Mouse (Mus musculus) testis, postnatal 14 days (tissue): ENCODE results near the gene Plpp6.

Source experiments
- DNase-seq: peaks from one replicate; pipeline ENCODE4 v3.0.0; 2021; ENCODE audit warnings: low spot score

Gene Plpp6

GRCm38 (mm10) chr19:28963842-28964551, at the start of gene Plpp6:
Gene Plpp6 (plus strand): TSS chr19:28963953.
- peak; percentile 76 for DNase-seq

DNA sequence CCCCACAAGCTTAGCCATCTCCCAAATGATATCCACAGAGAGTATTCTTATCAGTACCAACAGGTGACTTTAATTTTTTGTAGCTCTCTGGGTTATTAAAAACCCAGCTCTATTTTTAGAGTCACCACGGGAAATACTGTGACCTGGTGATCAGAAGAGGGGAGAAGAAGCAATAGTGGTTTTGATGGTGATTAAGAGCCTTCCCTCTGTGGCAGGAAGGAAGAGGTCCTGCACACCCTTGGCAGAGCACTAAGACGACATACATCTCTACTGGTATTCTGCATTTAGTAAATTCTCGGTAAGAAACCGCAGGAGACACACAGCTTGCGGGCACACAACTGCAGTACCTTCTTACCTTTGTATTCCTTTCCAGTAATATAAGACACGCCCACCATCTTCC, 49.2 kb upstream of the Plpp6 start:
- no peak for DNase-seq

DNA sequence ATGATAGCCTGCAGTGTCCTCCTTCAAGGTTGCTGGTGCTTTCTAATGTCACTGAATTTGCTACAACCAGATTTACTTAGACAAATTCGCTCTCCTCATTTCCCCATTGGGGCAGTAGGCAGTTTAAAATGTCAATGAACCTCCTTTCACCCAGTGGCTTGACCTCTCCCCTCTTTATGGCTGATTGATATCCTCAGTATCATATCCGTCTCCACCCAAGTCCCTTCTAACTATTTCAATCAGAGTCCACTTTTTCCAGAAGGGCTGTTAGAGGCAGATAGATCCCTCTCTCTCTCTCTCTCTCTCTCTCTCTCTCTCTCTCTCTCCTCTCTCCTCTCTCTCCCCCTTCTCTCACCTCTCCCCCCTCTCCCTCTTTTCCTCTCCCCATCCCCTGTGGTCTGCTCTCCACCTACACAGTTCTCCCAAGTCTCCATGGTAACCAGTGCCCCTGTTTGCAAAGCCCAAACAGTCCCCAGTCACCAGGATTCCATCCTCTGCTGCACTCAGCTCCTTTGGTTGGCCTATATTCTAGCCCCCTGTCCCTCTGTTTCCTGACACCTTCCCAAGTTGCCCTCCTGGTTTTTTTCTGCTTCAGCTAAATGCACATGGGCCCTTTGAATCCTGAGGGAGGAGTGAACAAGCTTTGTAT, 48.0 kb upstream of the Plpp6 start:
- no peak for DNase-seq

DNA sequence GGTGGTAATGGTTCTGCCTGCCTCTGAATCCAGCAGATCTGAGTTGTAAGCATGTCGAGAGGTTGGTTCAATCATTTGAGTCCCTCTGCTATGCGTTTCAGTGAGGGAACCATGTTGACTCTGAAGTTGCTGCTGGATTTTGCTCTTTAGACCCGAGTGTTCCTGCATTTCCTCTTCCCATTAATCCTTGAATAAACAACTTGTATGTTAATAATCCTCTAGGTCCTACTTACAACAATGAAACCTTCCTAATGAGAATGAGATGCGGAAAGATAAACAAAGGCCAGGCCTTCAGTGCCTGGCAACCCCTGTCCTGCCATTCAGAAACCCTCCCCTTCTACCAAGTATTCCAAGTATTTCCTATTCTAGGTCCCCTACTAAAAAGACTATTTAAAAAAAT, 47.3 kb upstream of the Plpp6 start:
- DNase-seq, result no peak

DNA sequence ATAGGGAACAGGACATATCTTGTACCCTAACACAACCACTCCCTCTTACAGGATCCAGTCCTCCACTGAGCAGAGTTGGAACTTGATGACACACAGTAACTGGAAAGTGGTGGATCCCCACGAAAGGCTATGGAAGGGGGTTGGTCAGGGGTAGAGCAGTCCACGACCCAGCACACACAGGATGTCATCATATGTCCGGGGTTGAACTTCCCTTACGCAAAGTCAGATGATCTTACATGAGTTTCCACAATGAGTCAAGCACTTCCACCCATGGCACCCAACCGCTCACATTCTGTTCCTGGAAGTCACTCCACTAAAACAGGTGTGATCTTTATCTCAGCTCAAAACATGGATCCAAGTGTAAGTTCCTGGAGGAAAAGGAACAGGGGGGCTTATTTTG, 45.9 kb upstream of the Plpp6 start:
- no peak for DNase-seq

DNA sequence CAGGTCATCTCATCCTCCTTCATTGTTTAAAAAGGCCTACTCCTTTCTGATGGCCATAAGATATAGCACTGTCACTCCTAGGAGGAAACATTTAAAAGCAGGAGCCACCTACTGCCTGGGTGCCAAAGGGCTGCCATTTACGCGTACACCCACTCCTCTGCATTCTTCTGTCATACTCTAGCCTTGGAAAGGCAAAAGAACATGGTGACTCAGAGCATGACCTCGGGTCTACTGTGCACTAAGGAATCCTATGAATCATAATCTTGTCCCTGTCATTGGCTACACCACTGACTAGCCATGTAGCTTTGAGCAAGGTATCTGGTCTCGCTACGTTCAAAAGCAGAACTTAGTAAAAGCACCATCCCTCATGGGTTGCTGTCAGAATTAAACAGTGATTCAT, 37.4 kb upstream of the Plpp6 start:
- no peak for DNase-seq

GRCm38 (mm10) chr19:28927396-28927795, 36.4 kb upstream of the Plpp6 start:
- DNase-seq, result no peak

DNA sequence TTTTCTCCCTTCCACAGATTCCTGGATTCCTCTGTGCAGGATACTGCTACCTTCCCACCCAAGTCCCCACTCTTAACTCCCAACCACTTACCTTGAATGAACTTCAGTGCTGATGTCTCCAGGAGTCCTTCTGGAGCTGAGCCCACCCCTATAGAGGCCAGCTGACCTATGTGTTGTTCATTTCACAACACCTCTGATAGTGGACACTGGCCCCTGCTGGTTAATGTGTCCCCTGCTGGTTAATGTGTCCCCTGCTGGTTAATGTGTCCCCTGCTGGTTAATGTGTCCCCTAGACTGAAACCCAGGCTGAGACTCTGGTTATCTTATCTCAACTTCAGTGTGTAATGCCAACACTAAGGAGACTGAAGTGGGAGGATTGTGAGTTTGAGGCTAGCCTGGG, 34.7 kb upstream of the Plpp6 start:
- no peak for DNase-seq

- DNase-seq, result no peak
Measured at GRCm38 (mm10) chr19:28934897-28935296, 28.9 kb upstream of the Plpp6 start.

GRCm38 (mm10) chr19:28940135-28940874, 23.4 kb upstream of the Plpp6 start:
- DNase-seq, result no peak

- no peak for DNase-seq
Measured at GRCm38 (mm10) chr19:28941271-28941670, 22.5 kb upstream of the Plpp6 start.

GRCm38 (mm10) chr19:28946782-28947181, 17.0 kb upstream of the Plpp6 start:
- DNase-seq, result no peak

DNA sequence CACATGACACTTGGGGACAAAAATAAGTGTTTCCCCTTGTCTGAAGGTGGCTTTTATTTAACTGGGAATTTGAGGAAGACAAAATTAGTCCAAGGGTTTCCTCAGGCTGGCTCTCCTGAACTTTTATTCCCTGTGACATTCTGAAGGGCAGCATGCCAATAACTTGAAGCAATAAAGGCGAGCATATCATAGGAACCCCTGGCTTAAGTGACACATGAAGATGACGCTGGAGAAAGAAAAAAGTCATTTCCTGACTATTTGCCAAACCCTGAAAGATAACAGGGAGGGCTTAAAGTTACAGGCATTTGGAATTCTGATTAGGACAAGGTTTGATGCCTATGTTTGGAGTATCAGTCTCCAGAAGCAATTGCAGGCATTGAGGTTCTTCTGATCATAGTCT, 16.4 kb upstream of the Plpp6 start:
- no peak for DNase-seq

DNA sequence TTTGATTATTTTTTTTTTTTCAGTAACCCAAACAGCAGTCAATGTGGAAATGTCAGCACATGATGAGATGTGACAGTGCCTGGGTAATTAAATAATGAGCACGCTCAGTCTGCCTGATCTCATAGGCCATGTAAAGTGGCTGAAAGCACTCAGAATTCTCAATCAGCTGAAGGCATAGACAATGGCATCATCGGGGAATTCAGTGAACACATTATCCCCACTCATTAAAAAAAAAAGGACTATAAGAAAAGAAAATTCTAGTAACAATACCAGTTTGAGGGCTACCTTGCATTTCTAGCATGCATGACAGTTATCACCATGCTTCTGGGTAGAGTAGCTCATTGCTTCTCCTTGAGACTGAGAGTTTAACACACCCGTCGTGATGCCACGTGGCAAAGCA, 12.5 kb upstream of the Plpp6 start:
- DNase-seq, result no peak

DNA sequence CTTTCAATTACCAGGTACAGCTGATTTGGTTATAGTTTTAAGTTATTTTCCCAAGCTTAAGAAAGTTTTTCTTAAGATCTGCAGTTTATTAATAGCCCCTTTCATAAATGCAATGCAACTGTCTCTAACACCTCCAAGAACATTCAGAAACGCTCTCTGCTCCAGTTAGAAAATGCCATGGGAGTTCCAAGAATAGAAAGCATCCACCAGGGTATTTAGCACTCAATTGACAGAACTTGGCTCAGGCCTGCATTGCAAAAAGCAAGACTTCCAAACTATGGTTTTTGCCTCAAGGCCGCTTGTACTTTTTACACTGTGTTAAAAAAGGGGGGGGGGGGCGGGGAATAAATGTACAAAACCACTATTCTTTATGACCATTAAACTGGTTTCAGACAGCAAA, 640 bp upstream of the Plpp6 start:
- no peak for DNase-seq

GRCm38 (mm10) chr19:28963513-28963841, 276 bp upstream of the Plpp6 start:
- DNase-seq, result no peak

GRCm38 (mm10) chr19:28964552-28964903, 775 bp downstream of the Plpp6 start:
- no peak for DNase-seq

GRCm38 (mm10) chr19:28967652-28968051, 3.9 kb downstream of the Plpp6 start, which contains the start of gene 4430402I18Rik:
Gene 4430402I18Rik (minus strand): TSS chr19:28967800.
- no peak for DNase-seq

GRCm38 (mm10) chr19:28968178-28968577, 4.4 kb downstream of the Plpp6 start:
- no peak for DNase-seq

GRCm38 (mm10) chr19:28969231-28969630, 5.5 kb downstream of the Plpp6 start:
- DNase-seq, result no peak

DNA sequence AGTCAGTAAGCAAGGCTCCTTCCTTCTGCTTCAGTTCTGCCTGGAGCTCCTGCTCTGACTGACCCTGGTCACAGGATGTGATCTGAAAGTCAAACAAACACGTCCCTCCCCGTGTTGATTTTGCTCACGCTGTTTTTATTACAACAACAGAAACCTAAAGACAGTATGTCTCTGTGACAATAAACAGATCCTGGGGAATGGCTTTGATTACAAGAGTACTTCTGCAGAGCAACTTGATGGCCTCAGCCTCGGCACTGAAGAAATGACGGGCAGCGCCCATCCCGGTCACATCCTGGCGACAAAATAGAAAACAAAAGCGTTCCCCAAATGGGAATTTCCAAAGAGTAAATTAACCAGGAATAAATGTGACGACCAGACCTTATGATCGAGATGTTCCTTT, 6.5 kb downstream of the Plpp6 start:
- DNase-seq, result no peak

- DNase-seq, result peak; percentile 73
Measured at GRCm38 (mm10) chr19:28974862-28975611, 11.3 kb downstream of the Plpp6 start.

DNA sequence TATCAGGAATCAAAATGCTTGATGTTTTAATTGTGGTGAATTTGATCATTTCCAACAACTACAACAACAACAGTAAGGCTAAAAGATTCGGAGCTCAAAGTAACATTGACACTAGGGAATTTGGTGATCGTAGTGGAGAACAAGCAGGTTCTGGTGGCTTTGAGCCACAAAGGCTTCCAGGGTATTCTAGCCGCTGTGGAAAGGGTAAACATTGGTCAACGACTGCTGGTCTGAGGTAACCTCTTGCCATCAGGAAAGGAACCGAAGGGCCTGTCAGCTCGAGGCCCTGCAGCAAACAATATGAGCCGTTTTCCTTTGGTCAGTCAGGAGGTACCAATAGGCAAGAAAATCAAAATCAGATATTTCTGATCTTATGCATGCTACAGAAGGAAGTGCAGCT, 18.9 kb downstream of the Plpp6 start:
- DNase-seq, result no peak
